Mouse (Mus musculus) embryo, embryonic 11 days (tissue): ENCODE measurements at regions not wholly inside any gene's neighbourhood (a gene's known extent, or its start where the extent isn't known, plus 50 kb on each side); places are given as distances from the start of the nearest gene placed in this dataset.

Experiments used
- DNase-seq: peaks from one replicate; pipeline ENCODE4 v3.0.0-alpha.2; 2015

- DNase-seq, result no peak
Measured at GRCm38 (mm10) chr1:16007809-16008208, 85.3 kb downstream of the 4930444P10Rik start.

- no peak for DNase-seq
Measured at GRCm38 (mm10) chr1:16006888-16007287, 86.2 kb downstream of the 4930444P10Rik start.

GRCm38 (mm10) chr1:15997135-15997534, 96.0 kb downstream of the 4930444P10Rik start:
- DNase-seq, result no peak

GRCm38 (mm10) chr1:15996341-15996740, 96.8 kb downstream of the 4930444P10Rik start:
- DNase-seq, result no peak

- DNase-seq, result peak; percentile 54
Measured at GRCm38 (mm10) chr1:15993561-15994410, 99.3 kb downstream of the 4930444P10Rik start.

- no peak for DNase-seq
Measured at GRCm38 (mm10) chr1:15990982-15991381, 102.1 kb downstream of the 4930444P10Rik start.

- DNase-seq, result no peak
Measured at GRCm38 (mm10) chr1:15985579-15985978, 107.5 kb downstream of the 4930444P10Rik start.

GRCm38 (mm10) chr1:15979333-15979732, 113.8 kb downstream of the 4930444P10Rik start:
- DNase-seq, result no peak

- no peak for DNase-seq
Measured at GRCm38 (mm10) chr1:15959578-15959977, 133.5 kb downstream of the 4930444P10Rik start.

GRCm38 (mm10) chr1:15958661-15959060, 134.5 kb downstream of the 4930444P10Rik start:
- DNase-seq, result no peak

- no peak for DNase-seq
Measured at GRCm38 (mm10) chr1:15943662-15944061, 149.5 kb downstream of the 4930444P10Rik start.

- DNase-seq, result no peak
Measured at GRCm38 (mm10) chr1:15943041-15943440, 150.1 kb downstream of the 4930444P10Rik start.
